Mouse (Mus musculus): Measurements from ENCODE around the gene Cpa2.

DNA sequence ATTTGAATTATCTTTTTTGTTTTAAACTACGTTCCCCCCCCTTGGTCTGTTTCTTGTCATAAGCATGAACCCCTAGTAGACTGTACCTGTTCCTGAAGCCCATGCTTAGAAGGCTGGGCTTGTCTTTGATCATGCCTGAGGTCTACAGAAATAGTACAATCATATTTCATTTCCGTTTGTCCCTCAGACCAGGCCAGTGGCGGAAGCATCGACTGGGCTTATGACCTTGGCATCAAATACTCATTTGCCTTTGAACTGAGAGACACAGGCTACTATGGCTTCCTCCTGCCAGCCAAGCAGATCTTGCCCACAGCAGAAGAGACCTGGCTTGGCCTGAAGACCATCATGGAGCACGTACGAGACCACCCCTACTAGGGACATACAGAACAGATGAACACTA is 22.7 kb downstream of the Cpa2 start:
- TF ChIP-seq CTCF (IDR thresholded peaks at IDR 0.05; ENCODE audit: control insufficient read depth, insufficient read depth, insufficient read length) (no peak), MYOD1 (IDR thresholded peaks at IDR 0.05; ENCODE audit: control insufficient read depth, insufficient read length, low read depth) (no peak), USF1 (IDR thresholded peaks at IDR 0.05; ENCODE audit: low read depth) (no peak), CEBPB (IDR thresholded peaks at IDR 0.05; ENCODE audit: low read depth) (no peak), MYOG (IDR thresholded peaks at IDR 0.05; ENCODE audit: control insufficient read depth, extremely low read depth, insufficient read length) (no peak), MAX (IDR thresholded peaks at IDR 0.05) (no peak), FOSL1 (IDR thresholded peaks at IDR 0.05; ENCODE audit: insufficient read depth, low read length, poor library complexity, severe bottlenecking) (no peak)
